Mouse (Mus musculus) MEL (cell line): ENCODE data around the gene Nf2. TPM values are rescaled to one million over a fixed set of nuclear protein-coding genes. Genes with fewer than 3 reads are reported as not detected.
A peak's percentile ranks its signal among the peaks of the same experiment; 100 is the strongest.

Source experiments
- BHLHE40 ChIP-seq: IDR thresholded peaks from 2 replicates; pipeline ENCODE4 v1.6.1; 2012; ENCODE audit warnings: low read depth, mild to moderate bottlenecking, inconsistent platforms, low read length, improper control_type of control experiment, borderline replicate concordance
- CHD1 ChIP-seq: IDR thresholded peaks from 2 replicates; pipeline ENCODE4 v1.6.1; 2012; ENCODE audit warnings: low read depth, mild to moderate bottlenecking, inconsistent platforms, low read length, improper control_type of control experiment
- CHD2 ChIP-seq: IDR thresholded peaks from 2 replicates; pipeline ENCODE4 v1.6.1; 2011; ENCODE audit warnings: low read length, improper control_type of control experiment
- EP300 ChIP-seq, 2 experiments: IDR thresholded peaks; 2 replicates each; pipeline ENCODE4 v1.6.1; 2011; ENCODE audit warnings: improper control_type of control experiment in 2 of 2, low read length in 2 of 2, low read depth in 1 of 2, mild to moderate bottlenecking in 1 of 2
- ETS1 ChIP-seq: IDR thresholded peaks from 2 replicates; pipeline ENCODE4 v1.6.1; 2012; ENCODE audit warnings: low read depth, mild to moderate bottlenecking, inconsistent platforms, low read length, improper control_type of control experiment, moderate library complexity
- GABPA ChIP-seq: IDR thresholded peaks from 2 replicates; pipeline ENCODE4 v1.6.1; 2012; ENCODE audit warnings: low read depth, mild to moderate bottlenecking, inconsistent platforms, low read length, improper control_type of control experiment, moderate library complexity
- GATA1 ChIP-seq: IDR thresholded peaks from 2 replicates; pipeline ENCODE4 v1.6.1; 2011; ENCODE audit warnings: low read depth, low read length, improper control_type of control experiment
- HCFC1 ChIP-seq: IDR thresholded peaks from 2 replicates; pipeline ENCODE4 v1.6.1; 2012; ENCODE audit warnings: low read depth, mild to moderate bottlenecking, inconsistent platforms, low read length, improper control_type of control experiment, moderate library complexity
- KAT2A ChIP-seq: conservative IDR thresholded peaks from 2 replicates; pipeline ENCODE4 v1.6.1; 2012; ENCODE audit warnings: low read depth, low read length, improper control_type of control experiment, inconsistent platforms
- MAX ChIP-seq: IDR thresholded peaks from 2 replicates; pipeline ENCODE4 v1.6.1; 2011; ENCODE audit warnings: low read length, improper control_type of control experiment
- MAZ ChIP-seq: IDR thresholded peaks from 2 replicates; pipeline ENCODE4 v1.6.1; 2012; ENCODE audit warnings: low read depth, mild to moderate bottlenecking, inconsistent platforms, low read length, improper control_type of control experiment
- MEF2A ChIP-seq: IDR thresholded peaks from 2 replicates; pipeline ENCODE4 v1.6.1; 2014; ENCODE audit warnings: low read depth, mild to moderate bottlenecking, inconsistent platforms, low read length, improper control_type of control experiment; ENCODE audit not compliant: poor library complexity, insufficient replicate concordance, severe bottlenecking; ENCODE audit errors: extremely low read depth
- MYC ChIP-seq: IDR thresholded peaks from 2 replicates; pipeline ENCODE4 v1.6.1; 2011; ENCODE audit warnings: low read depth, mild to moderate bottlenecking, low read length, improper control_type of control experiment, moderate library complexity
- NRF1 ChIP-seq: IDR thresholded peaks from 2 replicates; pipeline ENCODE4 v1.6.1; 2014; ENCODE audit warnings: low read depth, mild to moderate bottlenecking, inconsistent platforms, low read length, improper control_type of control experiment, moderate library complexity; ENCODE audit not compliant: poor library complexity, insufficient read depth, severe bottlenecking
- POLR2A ChIP-seq, 2 experiments: IDR thresholded peaks; 2 replicates each; pipeline ENCODE4 v1.6.1; 2011 to 2012; ENCODE audit warnings: low read length in 2 of 2, mild to moderate bottlenecking in 2 of 2, control low read depth in 1 of 2, improper control_type of control experiment in 1 of 2, low read depth in 1 of 2, moderate library complexity in 1 of 2; ENCODE audit not compliant: control insufficient read depth in 1 of 2, insufficient read depth in 1 of 2, poor library complexity in 1 of 2
- POLR2AphosphoS2 ChIP-seq: IDR thresholded peaks from 2 replicates; pipeline ENCODE4 v1.6.1; 2011; ENCODE audit warnings: low read length, improper control_type of control experiment
- POLR2AphosphoS5 ChIP-seq: IDR thresholded peaks from 2 replicates; pipeline ENCODE4 v1.6.1; 2012; ENCODE audit warnings: low read depth, borderline replicate concordance, mild to moderate bottlenecking, inconsistent platforms, low read length, moderate library complexity, mixed read lengths
- RCOR1 ChIP-seq: IDR thresholded peaks from 2 replicates; pipeline ENCODE4 v1.6.1; 2012; ENCODE audit warnings: low read depth, mild to moderate bottlenecking, inconsistent platforms, low read length, improper control_type of control experiment
- SMC3 ChIP-seq: IDR thresholded peaks from 2 replicates; pipeline ENCODE4 v1.6.1; 2011; ENCODE audit warnings: low read depth, low read length, improper control_type of control experiment
- TBP ChIP-seq: IDR thresholded peaks from 2 replicates; pipeline ENCODE4 v1.8.0; 2011; ENCODE audit warnings: low read depth, low read length, improper control_type of control experiment
- TCF12 ChIP-seq: IDR thresholded peaks from 2 replicates; pipeline ENCODE4 v1.6.1; 2014; ENCODE audit warnings: low read depth, mild to moderate bottlenecking, inconsistent platforms, low read length, improper control_type of control experiment, moderate library complexity
- USF1 ChIP-seq: IDR thresholded peaks from 2 replicates; pipeline ENCODE4 v1.6.1; 2014; ENCODE audit warnings: low read depth, mild to moderate bottlenecking, inconsistent platforms, low read length, improper control_type of control experiment, moderate library complexity
- ZC3H11A ChIP-seq: IDR thresholded peaks from 2 replicates; pipeline ENCODE4 v1.6.1; 2012; ENCODE audit warnings: low read depth, mild to moderate bottlenecking, inconsistent platforms, low read length, improper control_type of control experiment
- ZNF384 ChIP-seq: IDR thresholded peaks from 2 replicates; pipeline ENCODE4 v1.6.1; 2012; ENCODE audit warnings: low read depth, mild to moderate bottlenecking, inconsistent platforms, low read length, improper control_type of control experiment
- polyA plus RNA-seq, 2 experiments: library from polyadenylated mRNA; stranded (reverse) in 1 of 2; unstranded in 1 of 2; fragments of >175 nt in 1 of 2; fragments of >200 nt in 1 of 2; gene quantifications; 2 replicates each; pipeline versions ENCODE4 v1.2.1 to v1.2.4; 2012; ENCODE audit warnings: low replicate concordance in 2 of 2, low read depth in 1 of 2; ENCODE audit not compliant: insufficient read length in 2 of 2, insufficient read depth in 1 of 2, missing spikeins in 1 of 2
- total RNA-seq: library from RNA; depleted of rRNA; stranded (reverse); fragments of 300-350 nt; gene quantifications from 2 replicates; pipeline ENCODE4 v1.2.3, GENCODE M21; 2012

The Nf2 gene
- total and polyA plus RNA-seq, 3 experiments, result 73.6 to 246 (median 95.6) TPM

GRCm38 (mm10) chr11:4848483-4849248 lies 670 bp downstream of the Nf2 start (continued):
- TF ChIP-seq EP300 (IDR thresholded peaks at IDR 0.05; ENCODE audit: low read depth in 1 of 2, low read length in 2 of 2) (0 out of 4 replicates have a peak, but pooled peaks of 1 of the 2 experiments have one; percentile 17), GATA1 (peak; percentile 33; the same call in 1 of the 2 replicates), TCF12 (no peak), RCOR1 (no peak), HCFC1 (peak; percentile 50), POLR2AphosphoS5 (no peak), ZNF384 (no peak), MAZ (no peak), CHD1 (peak; percentile 94; the same call in 1 of the 2 replicates), MYC (0 out of 2 replicates have a peak, but pooled peaks have one; percentile 17), USF1 (no peak; the same call in 1 of the 2 replicates), ZC3H11A (no peak), POLR2A (IDR thresholded peaks at IDR 0.05; ENCODE audit: control insufficient read depth in 1 of 2, insufficient read depth in 1 of 2, low read depth in 1 of 2, low read length in 2 of 2, poor library complexity in 1 of 2) (peak; percentile 18 to 42; a peak in 1 of 4 replicates), MEF2A (no peak), GABPA (no peak), MAX (peak; percentile 57), NRF1 (no peak), BHLHE40 (no peak), CHD2 (no peak), ETS1 (peak; percentile 48), POLR2AphosphoS2 (peak; percentile 69), KAT2A (no peak), TBP (peak; percentile 66; the same call in 1 of the 2 replicates), SMC3 (no peak)
